8 mouse cellular contexts compared by ENCODE assay signal in genomic region chr16:29735371-29736008, GRCm38 (mm10).
DNase-seq lines count a peak whose midpoint lies in the region; ATAC-seq and TF ChIP-seq lines count a peak whose summit lies in the region.

No protein-coding gene starts in this region.

- H3K27ac ChIP-seq in forebrain, embryonic 12.5 days, result 0 out of 2 replicates have a peak overlapping the region, but pooled peaks have one; percentile 65
- no peak overlapping the region for H3K27ac ChIP-seq in forebrain, postnatal 0 days (ENCODE audit: low read depth, low read length)
- H3K27ac ChIP-seq in CH12.LX (ENCODE audit: insufficient read depth, low read depth), result no peak overlapping the region
- peak overlapping the region; percentile 60 to 81; a peak in 2 of 4 replicates for H3K27ac ChIP-seq in heart, embryonic 14.5 days (replicated peaks in 1 of 2; ENCODE audit: control insufficient read depth in 1 of 2, insufficient read depth in 1 of 2, low read depth in 2 of 2, low read length in 2 of 2)

- H3K9me3 ChIP-seq in forebrain, embryonic 12.5 days, result no peaks in the 10 kb centered on the region
- H3K9me3 ChIP-seq in forebrain, postnatal 0 days (ENCODE audit: low read length), result no peaks in the 10 kb centered on the region
- no peaks in the 10 kb centered on the region for H3K9me3 ChIP-seq in CH12.LX (replicated peaks; ENCODE audit: low read length)
- H3K9me3 ChIP-seq in heart, embryonic 14.5 days (ENCODE audit: control insufficient read depth, low read length), result no peaks in the 10 kb centered on the region
- H3K9me3 ChIP-seq in megakaryocyte, embryonic 14.5 days, result no peaks in the 10 kb centered on the region

- in situ Hi-C loops in CH12.LX (cut with MboI; ENCODE audit: low pct_ligation_motif_present, low pct_unique_long_range_greater_than_20kb, low sequenced_read_pairs), result loop anchor here (10.0 kb wide), 1 partner anchor 489 kb away; no protein-coding TSS in a partner anchor

- dilution Hi-C loops in CH12.LX (cut with MboI; ENCODE audit: extremely low pct_ligation_motif_present, extremely low pct_unique_long_range_greater_than_20kb, low sequenced_read_pairs), result no loop called here

- peak overlapping the region; percentile 6; the same call in 1 of the 2 replicates for H3K4me2 ChIP-seq in forebrain, embryonic 12.5 days
- H3K4me2 ChIP-seq in forebrain, postnatal 0 days (ENCODE audit: low read depth), result no peak overlapping the region
- peak overlapping the region; percentile 33 for H3K4me2 ChIP-seq in CH12.LX (ENCODE audit: insufficient read depth, low read depth, poor library complexity, severe bottlenecking)
- H3K4me2 ChIP-seq in heart, embryonic 14.5 days (ENCODE audit: low read length), result peak overlapping the region; percentile 55

- no peak for DNase-seq in forebrain, postnatal 0 days
- DNase-seq in CH12.LX (ENCODE audit: extremely low read depth), result peak; percentile 41
- DNase-seq in layer of hippocampus, adult 18-20 months (ENCODE audit: low spot score in 2 of 2), result no peak

- no peak for TF ChIP-seq CTCF in forebrain, postnatal 0 days (IDR thresholded peaks at IDR 0.05; ENCODE audit: low read depth)
- TF ChIP-seq CTCF in CH12.LX (conservative IDR thresholded peaks at IDR 0.05 in 1 of 2, IDR thresholded peaks at IDR 0.05 in 1 of 2; ENCODE audit: low read depth in 2 of 2, low read length in 2 of 2), result no peak

- WGBS in forebrain, embryonic 12.5 days, result 22% methylated on average over 12 of the region's 12 CpGs
- whole genome bisulfite sequencing in forebrain, postnatal 0 days, result 33% methylated on average over 12 of the region's 12 CpGs
- WGBS in heart, embryonic 14.5 days, result 19% methylated on average over 12 of the region's 12 CpGs

- TF ChIP-seq RAD21 in CH12.LX (IDR thresholded peaks at IDR 0.05; ENCODE audit: low read depth, low read length), result no peak; the same call in none of the 2 replicates

- H3K4me3 ChIP-seq in forebrain, embryonic 12.5 days (replicated peaks), result no peak overlapping the region
- no peak overlapping the region for H3K4me3 ChIP-seq in forebrain, postnatal 0 days (ENCODE audit: low read depth, low read length)
- H3K4me3 ChIP-seq in CH12.LX (replicated peaks in 1 of 3; ENCODE audit: low read depth in 2 of 3, low read length in 2 of 3, poor library complexity in 1 of 3), result no peak overlapping the region
- no peak overlapping the region for H3K4me3 ChIP-seq in heart, embryonic 14.5 days (ENCODE audit: control insufficient read depth in 1 of 2, insufficient read depth in 1 of 2, low read depth in 1 of 2, low read length in 2 of 2)
- peak overlapping the region; percentile 34 for H3K4me3 ChIP-seq in megakaryocyte, embryonic 14.5 days (replicated peaks)

- peaks cover 64% of the 10 kb centered on the region for H3K27me3 ChIP-seq in forebrain, embryonic 12.5 days
- H3K27me3 ChIP-seq in forebrain, postnatal 0 days (ENCODE audit: insufficient read depth, low read length), result no peaks in the 10 kb centered on the region
- peaks cover 32% of the 10 kb centered on the region for H3K27me3 ChIP-seq in CH12.LX (replicated peaks)
- H3K27me3 ChIP-seq in heart, embryonic 14.5 days (ENCODE audit: control insufficient read depth, insufficient read depth, low read length), result peaks cover 33% of the 10 kb centered on the region
- H3K27me3 ChIP-seq in megakaryocyte, embryonic 14.5 days (replicated peaks), result peaks cover 77% of the 10 kb centered on the region

- no peaks in the 10 kb centered on the region for H3K36me3 ChIP-seq in forebrain, embryonic 12.5 days (replicated peaks)
- H3K36me3 ChIP-seq in forebrain, postnatal 0 days (ENCODE audit: insufficient read depth), result no peaks in the 10 kb centered on the region
- H3K36me3 ChIP-seq in CH12.LX (replicated peaks in 1 of 2; ENCODE audit: control insufficient read depth in 1 of 2, insufficient read depth in 1 of 2, low read length in 1 of 2), result no peaks in the 10 kb centered on the region
- H3K36me3 ChIP-seq in heart, embryonic 14.5 days (ENCODE audit: control insufficient read depth, insufficient read depth, low read length), result no peaks in the 10 kb centered on the region
- no peaks in the 10 kb centered on the region for H3K36me3 ChIP-seq in megakaryocyte, embryonic 14.5 days (replicated peaks; ENCODE audit: low read length)

- H3K4me1 ChIP-seq in forebrain, embryonic 12.5 days, result peaks cover 18% of the 10 kb centered on the region
- no peaks in the 10 kb centered on the region for H3K4me1 ChIP-seq in forebrain, postnatal 0 days (ENCODE audit: insufficient read depth)
- peaks cover 7 to 11% of the 10 kb centered on the region in 2 experiments for H3K4me1 ChIP-seq in CH12.LX (ENCODE audit: control insufficient read depth in 1 of 2, insufficient read depth in 2 of 2)
- H3K4me1 ChIP-seq in heart, embryonic 14.5 days (ENCODE audit: control insufficient read depth in 2 of 2, insufficient read depth in 2 of 2, low read length in 2 of 2), result peaks cover 12 to 20% of the 10 kb centered on the region in 2 experiments
- peaks cover 24% of the 10 kb centered on the region for H3K4me1 ChIP-seq in megakaryocyte, embryonic 14.5 days

- TF ChIP-seq POLR2A in CH12.LX (IDR thresholded peaks at IDR 0.05; ENCODE audit: low read depth, low read length), result no peak

- no peak overlapping the region for H3K9ac ChIP-seq in forebrain, embryonic 12.5 days
- no peak overlapping the region for H3K9ac ChIP-seq in forebrain, postnatal 0 days
- H3K9ac ChIP-seq in CH12.LX (ENCODE audit: insufficient read depth, low read depth), result no peak overlapping the region
- no peak overlapping the region for H3K9ac ChIP-seq in heart, embryonic 14.5 days (ENCODE audit: low read length)

- TF ChIP-seq EP300 in CH12.LX (IDR thresholded peaks at IDR 0.05; ENCODE audit: low read length), result peak; percentile 53; the same call in 1 of the 2 replicates

- no peaks in the 10 kb centered on the region for H3K79me2 ChIP-seq in CH12.LX (replicated peaks; ENCODE audit: control insufficient read depth, extremely low read depth, insufficient read depth, poor library complexity, severe bottlenecking)

- no peak for ATAC-seq in forebrain, embryonic 12.5 days (ENCODE audit: low FRiP score)
- no peak for ATAC-seq in forebrain, postnatal 0 days
- ATAC-seq in heart, embryonic 14.5 days (ENCODE audit: insufficient number of reproducible peaks, insufficient read depth, low FRiP score, low read depth), result no peak
- no peak for ATAC-seq in erythroblast, adult 5-6 weeks (replicated peaks; ENCODE audit: low FRiP score, poor library complexity, severe bottlenecking)
- ATAC-seq in cerebellum, adult (ENCODE audit: insufficient number of reproducible peaks, low FRiP score, low TSS enrichment), result no peak

TF ChIP-seq in CH12.LX, 34 proteins besides CTCF, POLR2A, EP300 and RAD21:
- TF ChIP-seq JUN (IDR thresholded peaks at IDR 0.05; ENCODE audit: insufficient read depth, low read depth, low read length) (no peak), RCOR1 (conservative IDR thresholded peaks at IDR 0.05; ENCODE audit: low read depth, low read length) (0 out of 2 replicates have a peak, but pooled peaks have one; percentile 7), NELFE (IDR thresholded peaks at IDR 0.05; ENCODE audit: low read depth, low read length) (no peak), IRF4 (IDR thresholded peaks at IDR 0.05; ENCODE audit: low read depth, low read length) (peak; percentile 43; the same call in 1 of the 2 replicates), JUND (conservative IDR thresholded peaks at IDR 0.05; ENCODE audit: low read depth, low read length) (no peak), SMC3 (IDR thresholded peaks at IDR 0.05; ENCODE audit: low read depth, low read length) (no peak), BHLHE40 (IDR thresholded peaks at IDR 0.05; ENCODE audit: low read depth, low read length) (peak; percentile 51), MYC (IDR thresholded peaks at IDR 0.05; ENCODE audit: low read depth, low read length) (0 out of 2 replicates have a peak, but pooled peaks have one; percentile 7), SIN3A (IDR thresholded peaks at IDR 0.05; ENCODE audit: low read length) (no peak), ETS1 (conservative IDR thresholded peaks at IDR 0.05; ENCODE audit: low read depth, low read length) (0 out of 2 replicates have a peak, but pooled peaks have one; percentile 11), ELF1 (IDR thresholded peaks at IDR 0.05; ENCODE audit: low read depth, low read length) (no peak), HCFC1 (IDR thresholded peaks at IDR 0.05; ENCODE audit: low read depth, low read length) (no peak)

Comparison
In these comparisons a context has a peak if more than half of its experiments do, and no peak if none do; other contexts are left out.
1. H3K27ac ChIP-seq: peak in forebrain, embryonic 12.5 days (single experiment) and heart, embryonic 14.5 days (2 of 2); none in forebrain, postnatal 0 days (single experiment) and CH12.LX (single experiment).